Mouse (Mus musculus): ENCODE results near the gene Rnf222.
"Not testable (repeated sequence)": the region's sequence is repeated elsewhere in the genome, so short reads cannot be mapped to it uniquely, and the experiment has no call there.

Rnf222 gene

GRCm38 (mm10) chr11:68911531-68912177, 23.3 kb downstream of the Rnf222 start:
- DNase-seq (ENCODE audit: low spot score) = no peak

DNA sequence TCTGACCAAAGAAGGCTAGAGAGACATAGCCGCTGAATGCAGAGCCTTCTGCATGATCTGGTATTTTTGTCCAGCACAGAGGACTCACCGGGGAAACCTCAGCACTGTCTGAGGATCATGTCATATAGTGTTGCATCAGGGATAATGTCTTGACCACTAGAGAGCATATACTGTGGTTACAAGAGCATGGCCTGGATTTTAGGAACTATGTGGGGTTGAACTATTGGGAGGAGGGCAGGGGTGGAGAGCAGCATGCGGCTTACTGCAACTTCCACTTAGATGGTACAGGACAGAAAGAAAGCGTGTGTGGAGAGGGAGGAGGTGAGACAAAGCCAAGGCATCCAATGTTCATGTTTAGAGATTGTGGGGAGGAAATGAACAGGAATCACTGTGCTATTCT, 26.2 kb downstream of the Rnf222 start:
- DNase-seq (ENCODE audit: low spot score) = no peak

GRCm38 (mm10) chr11:68923191-68923590, 34.8 kb downstream of the Rnf222 start:
- no peak for DNase-seq (ENCODE audit: low spot score)

GRCm38 (mm10) chr11:68924749-68925148, 36.4 kb downstream of the Rnf222 start:
- DNase-seq (ENCODE audit: low spot score) = no peak

GRCm38 (mm10) chr11:68926981-68927380, 38.6 kb downstream of the Rnf222 start, which contains the start of gene Odf4:
Gene Odf4, minus strand, starts transcription at chr11:68927081.
- no peak for DNase-seq (ENCODE audit: low spot score)

DNA sequence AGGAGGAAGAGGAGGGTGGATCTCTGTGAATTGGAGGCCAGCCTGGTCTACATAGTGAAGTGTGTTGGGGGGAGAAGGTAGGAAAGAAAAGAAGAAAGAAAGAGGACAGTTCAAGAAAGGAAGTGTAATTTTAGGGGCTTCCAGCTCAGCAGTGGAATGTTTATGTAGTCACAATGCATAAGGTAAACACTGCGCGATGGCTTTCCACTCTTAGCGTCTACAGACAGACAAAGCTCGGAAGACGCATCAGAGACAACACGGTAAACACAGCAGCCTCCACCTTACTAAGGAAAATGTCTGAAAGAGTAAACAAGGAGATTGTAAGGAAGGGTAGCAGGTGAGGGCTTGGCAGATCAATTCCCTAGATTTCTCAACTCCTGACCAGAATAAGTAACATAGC, 41.6 kb downstream of the Rnf222 start:
- DNase-seq (ENCODE audit: low spot score) = no peak

DNA sequence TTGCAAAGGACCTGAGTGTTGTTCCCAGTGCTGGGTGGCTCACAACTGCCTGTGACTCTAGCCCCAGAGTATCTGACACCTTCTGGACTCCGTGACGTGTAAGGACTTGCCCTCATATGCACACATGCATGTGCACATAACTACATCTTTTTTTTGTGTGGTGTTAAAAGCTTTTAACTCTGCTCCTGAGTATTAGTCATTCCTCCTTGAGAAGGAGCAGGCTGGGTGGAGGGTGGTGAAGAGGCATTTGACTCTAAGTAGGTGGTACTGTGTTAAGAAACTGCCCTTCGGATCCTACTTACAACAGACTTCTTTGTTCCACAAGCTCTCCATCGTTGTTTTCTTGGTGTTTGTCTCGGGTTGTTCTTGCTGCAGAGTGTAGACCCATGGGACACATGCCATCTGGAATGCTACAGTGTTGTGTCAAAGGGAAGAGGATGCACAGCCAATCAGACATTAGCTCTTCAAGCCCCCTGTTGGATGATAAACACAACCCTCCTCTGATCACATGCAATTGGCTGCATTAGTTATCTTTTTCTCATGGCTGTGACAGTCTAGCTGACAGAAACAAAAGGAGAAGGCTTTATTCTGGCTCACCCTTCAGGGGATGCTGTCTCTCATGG, 45.6 kb downstream of the Rnf222 start:
- DNase-seq (ENCODE audit: low spot score) = no peak

GRCm38 (mm10) chr11:68936951-68937350, 48.6 kb downstream of the Rnf222 start:
- DNase-seq (ENCODE audit: low spot score) = not testable (repeated sequence)

DNA sequence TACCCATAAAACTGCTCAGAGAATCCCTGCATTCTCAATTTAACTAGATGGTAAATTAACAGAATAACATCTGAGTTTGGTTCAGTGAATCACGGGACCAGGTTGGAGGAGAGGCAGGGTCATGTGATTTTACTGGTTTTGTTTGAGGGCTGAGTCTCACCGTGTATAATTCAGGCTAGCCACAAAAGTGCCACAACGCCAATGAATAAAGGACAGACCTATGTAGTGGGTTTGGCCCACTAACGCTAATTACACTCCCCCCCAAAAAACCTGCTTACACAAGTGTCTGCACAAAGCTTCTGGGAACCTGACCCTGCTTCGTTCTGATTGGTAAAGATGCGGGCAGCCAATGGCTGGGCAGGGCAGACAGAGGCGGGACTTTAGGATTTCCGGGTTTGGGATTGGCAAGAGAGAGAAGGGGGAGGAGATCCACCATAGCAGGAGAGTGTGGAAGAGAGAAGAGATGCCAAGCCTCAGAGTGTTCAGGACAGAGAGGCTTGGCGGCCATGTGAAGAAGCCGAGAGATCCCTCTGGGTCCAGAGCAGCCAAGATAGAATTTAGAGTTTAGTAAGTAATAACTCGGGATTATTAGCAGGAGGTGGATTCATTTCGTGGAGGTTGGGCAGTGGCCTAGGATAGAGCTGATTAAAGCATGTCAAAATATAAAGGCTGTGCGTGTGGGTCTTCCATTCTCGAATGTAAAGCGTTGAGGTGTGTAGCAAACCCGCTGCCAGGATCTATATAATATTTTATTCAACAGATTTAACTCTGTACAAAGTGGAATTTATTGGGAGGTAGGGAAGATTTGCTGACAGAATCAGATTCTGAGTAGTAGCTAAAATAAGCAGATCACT, 51.3 kb downstream of the Rnf222 start:
- peak; percentile 89 for DNase-seq (ENCODE audit: low spot score)

- no peak for DNase-seq (ENCODE audit: low spot score)
These were observed 52.2 kb downstream of the Rnf222 start for GRCm38 (mm10) chr11:68940516-68940915.

- no peak for DNase-seq (ENCODE audit: low spot score)
These were observed 54.4 kb downstream of the Rnf222 start for GRCm38 (mm10) chr11:68942731-68943130.

- no peak for DNase-seq (ENCODE audit: low spot score)
These were observed 56.9 kb downstream of the Rnf222 start for GRCm38 (mm10) chr11:68945245-68945644.
